Mouse (Mus musculus) B cell, adult 67 days (primary cell): ENCODE data around the gene Vamp8. TPM values are rescaled to one million over a fixed set of nuclear protein-coding genes. Genes with fewer than 3 reads are reported as not detected.

Source experiments
- total RNA-seq, 2 experiments: library from RNA; stranded (reverse); gene quantifications; 4 replicates each; pipeline ENCODE4 v1.2.4; 2023

Gene Vamp8
- 100 to 1,000 TPM; 102 to 113 TPM for total RNA-seq

DNA sequence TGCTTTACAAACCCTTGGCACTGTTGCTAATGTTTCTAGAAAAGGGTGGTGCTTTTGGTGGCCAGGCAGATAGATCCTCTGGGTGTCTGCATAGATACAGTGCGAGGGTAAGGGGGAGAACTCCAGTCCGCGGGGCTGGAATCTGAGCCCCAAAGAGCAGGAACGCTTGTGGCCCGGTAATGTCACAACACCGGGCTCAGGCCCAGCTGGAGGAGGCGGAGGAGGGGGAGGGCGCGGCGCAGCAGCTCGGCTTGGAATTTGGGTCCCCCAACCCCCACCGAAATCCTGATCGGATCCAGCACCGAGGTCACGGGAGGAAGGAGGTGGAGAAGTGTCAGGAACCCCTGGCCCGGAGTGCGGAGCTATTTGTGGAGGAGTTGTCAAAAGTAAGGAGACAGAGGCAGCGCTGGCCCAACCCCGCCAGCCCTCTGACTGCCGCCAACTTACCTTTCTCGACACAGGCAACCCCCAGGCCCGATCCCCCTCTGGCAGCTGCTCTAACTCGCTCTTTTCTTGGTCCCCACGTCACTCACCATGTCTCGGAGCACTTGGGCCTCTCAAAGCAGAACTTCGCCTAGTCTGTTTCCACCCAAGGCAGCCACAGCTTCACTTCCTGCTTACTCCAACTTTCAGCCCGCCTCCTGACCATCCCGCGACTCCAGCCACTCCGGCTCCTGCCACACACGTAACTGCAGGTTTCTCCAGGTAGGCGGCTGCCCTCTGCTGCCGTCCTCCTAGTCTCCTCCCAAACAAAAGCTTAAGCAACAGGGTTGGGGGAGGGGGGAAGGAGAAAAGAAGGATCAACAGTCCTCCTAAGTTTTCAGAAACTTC is at the start of gene Vamp8:
TSS of gene Vamp8 (minus strand) at position 763 of the 831 bp plus-strand sequence.

DNA sequence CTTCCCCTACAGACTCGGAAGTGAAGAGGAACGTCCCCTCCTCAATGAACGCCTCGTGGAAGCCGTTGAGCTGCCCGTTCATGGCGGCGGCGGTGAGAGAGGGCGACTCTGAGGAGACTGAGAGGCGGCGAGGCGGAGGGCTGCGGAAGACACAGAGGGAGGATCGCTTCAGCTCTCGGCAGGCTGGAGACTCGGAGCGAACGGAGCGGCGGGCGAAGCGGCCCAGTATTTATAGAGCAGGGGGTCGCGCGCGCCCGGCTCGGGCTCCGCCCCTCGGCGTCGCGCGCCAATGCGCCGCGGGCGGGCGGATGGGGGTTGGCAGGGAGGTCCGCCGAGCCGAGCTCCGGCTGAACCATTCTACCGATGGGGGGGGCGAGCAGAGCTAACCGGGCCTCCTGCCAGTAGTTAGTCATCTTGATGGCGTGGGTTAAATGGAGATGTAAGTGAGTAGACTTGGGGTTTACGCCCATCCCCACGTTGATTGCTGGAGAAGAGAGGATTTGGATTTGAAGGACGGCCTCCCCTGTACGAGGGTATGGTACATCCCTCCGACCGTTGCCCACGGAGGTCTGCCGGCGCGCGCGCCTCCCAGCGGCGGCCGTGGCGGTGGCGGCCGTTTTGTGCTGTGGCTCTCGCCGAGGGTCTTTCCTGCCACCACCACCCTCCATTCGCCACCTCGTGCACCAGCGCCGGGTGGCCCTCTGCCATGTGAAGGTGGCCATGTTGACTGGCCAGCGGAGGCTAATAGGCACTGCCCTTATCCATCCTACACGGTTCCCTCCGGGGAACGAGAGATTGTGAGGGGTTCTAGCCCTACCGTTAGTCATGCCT is 49.1 kb upstream of the Vamp8 start, which contains the start of gene Mat2a:
TSS of gene Mat2a (minus strand) at position 204 of the 831 bp plus-strand sequence.

GRCm38 (mm10) chr6:72414076-72414756 is 23.7 kb upstream of the Vamp8 start, which contains the start of gene Ggcx:
TSS of gene Ggcx (plus strand) at chr6:72414308.

GRCm38 (mm10) chr6:72380131-72380770 is 10.3 kb downstream of the Vamp8 start, which contains the start of gene Vamp5:
TSS of gene Vamp5 (minus strand) at chr6:72380468.

DNA sequence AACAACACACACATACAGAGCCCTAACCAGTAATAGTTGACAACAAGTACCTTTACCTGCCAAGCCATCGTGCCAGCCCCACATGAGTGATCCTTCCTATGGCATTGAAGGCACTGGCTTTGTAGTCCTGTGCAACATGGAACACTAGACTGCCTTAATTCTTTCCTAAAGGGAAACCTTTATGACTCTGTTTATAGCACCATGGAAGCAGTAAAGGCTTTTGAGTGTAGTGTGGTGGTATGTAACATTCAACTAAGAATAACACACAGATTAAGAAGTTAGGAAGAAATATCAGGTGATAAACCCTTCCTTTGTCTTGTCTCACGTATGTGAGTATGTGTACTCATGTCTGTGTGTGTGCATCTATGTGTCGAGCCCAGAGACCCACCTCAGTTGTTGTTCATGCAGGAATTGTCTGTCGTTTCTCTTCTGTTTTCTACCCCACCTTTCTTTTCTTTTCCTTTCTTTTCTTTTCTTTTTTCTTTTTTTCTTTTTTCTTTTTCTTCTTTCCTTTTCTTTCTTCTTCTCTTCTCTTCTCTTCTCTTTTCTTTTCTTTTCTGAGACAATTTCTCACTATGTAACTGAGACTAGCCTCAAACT is 23.6 kb downstream of the Vamp8 start, which contains the start of gene Rnf181:
TSS of gene Rnf181 (minus strand) at position 113 of the 600 bp plus-strand sequence.

GRCm38 (mm10) chr6:72355066-72355911 is 35.2 kb downstream of the Vamp8 start, which contains the start of gene Tmem150a:
TSS of gene Tmem150a (plus strand) at chr6:72355447.

DNA sequence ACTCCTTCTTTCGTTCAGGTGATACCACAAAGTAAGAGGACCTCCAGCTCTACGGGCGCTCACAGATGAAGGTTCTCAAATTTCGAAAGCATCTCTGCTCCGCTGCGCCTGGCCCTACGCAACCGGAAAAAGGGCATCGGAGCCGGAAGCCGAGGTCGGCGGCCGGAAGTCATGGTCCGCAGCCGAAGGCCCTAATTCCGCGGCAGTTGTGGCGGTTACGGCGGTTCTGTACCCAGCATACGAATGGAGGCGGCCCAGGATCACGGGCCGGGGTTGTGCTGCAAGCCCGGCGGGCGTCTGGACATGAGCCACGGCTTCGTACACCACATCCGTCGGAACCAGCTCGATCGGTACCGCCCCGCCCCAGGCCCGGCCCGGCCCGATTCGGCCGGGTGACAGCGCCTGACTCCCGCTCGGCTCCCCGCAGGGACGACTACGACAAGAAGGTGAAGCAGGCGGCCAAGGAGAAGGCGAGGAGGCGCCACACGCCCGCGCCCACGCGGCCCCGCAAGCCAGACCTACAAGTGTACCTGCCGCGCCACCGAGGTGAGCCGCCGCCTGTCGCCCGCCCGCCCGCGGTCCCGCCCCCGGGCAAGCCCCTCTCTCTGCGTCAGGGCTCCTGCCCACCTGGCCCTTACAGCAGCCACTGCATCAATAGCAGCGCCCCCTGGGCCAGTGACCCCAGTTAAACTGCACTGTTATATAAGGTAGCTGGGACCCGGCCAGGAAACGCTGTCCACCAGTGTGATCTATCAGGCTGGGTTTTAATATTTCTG is 43.1 kb downstream of the Vamp8 start, which contains the start of gene 0610030E20Rik:
TSS of gene 0610030E20Rik (plus strand) at position 152 of the 776 bp plus-strand sequence.

GRCm38 (mm10) chr6:72345074-72345567 is 45.4 kb downstream of the Vamp8 start, which contains the start of gene Usp39:
TSS of gene Usp39 (minus strand) at chr6:72345184.

Other genes with a start within 250 kb of the Vamp8 start
- gene Atoh8, start 155.1 kb downstream of the Vamp8 start, total RNA-seq, result under 1 TPM in 1 of 2 experiments, not detected in 1; 0.47 TPM
- gene Sftpb, start 86.1 kb downstream of the Vamp8 start, total RNA-seq, result not detected
- 10 to 100 TPM; 48.4 to 51.4 TPM for gene Usp39, start 45.5 kb downstream of the Vamp8 start, total RNA-seq
- 10 to 100 TPM; 45.7 to 50.6 TPM for gene 0610030E20Rik, start 43.4 kb downstream of the Vamp8 start, total RNA-seq
- 1 to 10 TPM; 3.4 to 3.9 TPM for gene Tmem150a, start 35.3 kb downstream of the Vamp8 start, total RNA-seq
- 100 to 1,000 TPM in 1 of 2 experiments, 10 to 100 TPM in 1; 92.9 to 102 TPM for gene Rnf181, start 23.7 kb downstream of the Vamp8 start, total RNA-seq
- gene Vamp5, start 10.2 kb downstream of the Vamp8 start, total RNA-seq, result 10 to 100 TPM; 13.8 to 14.3 TPM
- 10 to 100 TPM; 15.2 to 18.8 TPM for gene Ggcx, start 23.6 kb upstream of the Vamp8 start, total RNA-seq
- gene Mat2a, start 48.9 kb upstream of the Vamp8 start, total RNA-seq, result 100 to 1,000 TPM; 293 to 340 TPM
- gene Sh2d6, start 131.0 kb upstream of the Vamp8 start, total RNA-seq, result not detected
- 100 to 1,000 TPM; 351 to 391 TPM for gene Capg, start 153.7 kb upstream of the Vamp8 start, total RNA-seq
- 10 to 100 TPM; 16.4 to 19.4 TPM for gene Elmod3, start 207.7 kb upstream of the Vamp8 start, total RNA-seq
- 10 to 100 TPM in 1 of 2 experiments, 1 to 10 TPM in 1; 5.9 to 11.7 TPM for gene Retsat, start 207.8 kb upstream of the Vamp8 start, total RNA-seq
- gene Tgoln1, start 226.3 kb upstream of the Vamp8 start, total RNA-seq, result 100 to 1,000 TPM; 159 to 172 TPM